Comparison of ENCODE assay signal across 8 mouse cellular contexts in the genomic region with DNA sequence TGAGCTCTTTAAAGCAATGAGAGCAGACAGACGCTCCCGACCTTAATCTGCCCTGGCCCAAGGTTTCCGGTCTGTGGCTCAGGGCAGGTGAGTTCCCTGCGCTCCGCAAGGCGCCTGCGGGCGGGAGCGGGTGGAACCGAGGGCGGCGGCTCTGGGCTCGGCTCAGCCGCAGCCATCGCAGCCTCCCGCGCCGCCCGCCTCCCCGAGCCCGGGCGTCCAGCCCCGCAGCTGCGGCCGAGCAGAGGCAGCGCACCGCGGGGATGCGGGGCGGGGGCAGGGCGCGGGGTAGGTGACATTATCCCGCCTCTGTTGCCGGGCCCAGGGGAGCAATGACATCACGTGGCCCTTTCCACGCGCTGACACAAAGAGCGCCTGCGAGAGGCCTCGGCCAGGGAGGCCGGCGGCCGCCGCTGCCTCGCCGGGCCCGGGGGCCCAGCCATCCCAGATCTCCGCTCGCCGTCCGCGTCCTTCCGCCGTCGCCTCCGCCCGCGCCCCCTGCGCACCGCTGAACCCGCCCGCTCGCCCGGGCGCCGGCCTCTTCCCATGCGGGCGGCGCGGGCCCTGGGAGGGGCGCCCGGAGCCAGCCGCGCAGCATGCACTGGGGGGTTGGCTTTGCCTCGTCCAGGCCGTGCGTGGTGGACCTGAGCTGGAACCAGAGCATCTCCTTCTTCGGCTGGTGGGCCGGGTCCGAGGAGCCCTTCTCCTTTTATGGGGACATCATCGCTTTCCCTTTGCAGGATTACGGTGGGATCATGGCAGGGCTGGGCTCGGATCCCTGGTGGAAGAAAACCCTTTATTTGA. TPM values are rescaled to one million over a fixed set of nuclear protein-coding genes. Genes with fewer than 3 reads are reported as not detected.
DNase-seq lines count a peak whose midpoint lies in the region; ATAC-seq and TF ChIP-seq lines count a peak whose summit lies in the region.

A gene (plus strand): TSS at position 359 of the 801 bp plus-strand sequence.

- peak within 1 kb of the TSS; percentile 67 to 82 for H3K4me3 ChIP-seq in ES-E14 (ENCODE audit: insufficient read depth in 1 of 2, low read depth in 1 of 2, low read length in 2 of 2, poor library complexity in 1 of 2, severe bottlenecking in 1 of 2)
- peak within 1 kb of the TSS; percentile 83 for H3K4me3 ChIP-seq in forebrain, embryonic 13.5 days
- peak within 1 kb of the TSS; percentile 85 for H3K4me3 ChIP-seq in heart, embryonic 16.5 days (ENCODE audit: low read length)
- peak within 1 kb of the TSS; percentile 56 for H3K4me3 ChIP-seq in liver, embryonic 13.5 days (replicated peaks)
- peak within 1 kb of the TSS; percentile 83 for H3K4me3 ChIP-seq in neural tube, embryonic 14.5 days (ENCODE audit: low read depth, low read length)

- under 1% methylated on average over 83 of the region's 83 CpGs for WGBS in forebrain, embryonic 13.5 days
- WGBS in heart, embryonic 16.5 days, result under 1% methylated on average over 60 of the region's 83 CpGs
- 2% methylated on average over 61 of the region's 83 CpGs for WGBS in liver, embryonic 13.5 days (ENCODE audit: insufficient replicate concordance)
- under 1% methylated on average over 76 of the region's 83 CpGs for WGBS in neural tube, embryonic 14.5 days

- ATAC-seq in cerebellum, adult (ENCODE audit: insufficient number of reproducible peaks, low FRiP score, low TSS enrichment), result peak; percentile 78
- peak; percentile 89 for ATAC-seq in forebrain, embryonic 13.5 days
- peak; percentile 83 for ATAC-seq in heart, embryonic 16.5 days (replicated peaks; ENCODE audit: extremely low read depth, insufficient read depth, low FRiP score)
- ATAC-seq in liver, embryonic 13.5 days (ENCODE audit: low read depth), result peak; percentile 36; the same call in 1 of the 2 replicates
- peak; percentile 91 for ATAC-seq in neural tube, embryonic 14.5 days (ENCODE audit: low read depth)

- H3K27me3 ChIP-seq in forebrain, embryonic 13.5 days, result no peaks in the 10 kb centered on the region
- H3K27me3 ChIP-seq in heart, embryonic 16.5 days (ENCODE audit: control insufficient read depth, insufficient read depth, low read length), result no peaks in the 10 kb centered on the region
- H3K27me3 ChIP-seq in liver, embryonic 13.5 days, result peaks cover 51% of the 10 kb centered on the region
- no peaks in the 10 kb centered on the region for H3K27me3 ChIP-seq in neural tube, embryonic 14.5 days (ENCODE audit: control insufficient read depth, insufficient read depth, low read length)

- H3K4me1 ChIP-seq in ES-E14 (ENCODE audit: control insufficient read depth in 2 of 2, insufficient read depth in 2 of 2, low read length in 2 of 2, poor library complexity in 1 of 2), result no peaks in the 10 kb centered on the region; a peak in 1 of 4 replicates
- peaks cover 23% of the 10 kb centered on the region for H3K4me1 ChIP-seq in forebrain, embryonic 13.5 days
- H3K4me1 ChIP-seq in heart, embryonic 16.5 days (ENCODE audit: control insufficient read depth, insufficient read depth, low read length), result peaks cover 2% of the 10 kb centered on the region; the same call in 1 of the 2 replicates
- no peaks in the 10 kb centered on the region; the same call in 1 of the 2 replicates for H3K4me1 ChIP-seq in liver, embryonic 13.5 days (replicated peaks)
- H3K4me1 ChIP-seq in neural tube, embryonic 14.5 days (ENCODE audit: control insufficient read depth, insufficient read depth, low read length), result peaks cover 20% of the 10 kb centered on the region

- DNase-seq in ES-E14 (ENCODE audit: low read depth, low spot score), result no peak
- DNase-seq in kidney, postnatal 14 days, result peak; percentile 41
- DNase-seq in liver, embryonic 13.5 days, result no peak
- peak; percentile 13 to 17 for DNase-seq in urinary bladder, postnatal 36 days (ENCODE audit: low spot score in 2 of 2)

- H3K9me3 ChIP-seq in ES-E14 (ENCODE audit: control insufficient read depth, insufficient read depth, low read depth, low read length), result no peaks in the 10 kb centered on the region
- no peaks in the 10 kb centered on the region for H3K9me3 ChIP-seq in forebrain, embryonic 13.5 days (replicated peaks)
- no peaks in the 10 kb centered on the region for H3K9me3 ChIP-seq in heart, embryonic 16.5 days (replicated peaks; ENCODE audit: control insufficient read depth, low read length)
- no peaks in the 10 kb centered on the region for H3K9me3 ChIP-seq in liver, embryonic 13.5 days (replicated peaks)
- no peaks in the 10 kb centered on the region for H3K9me3 ChIP-seq in neural tube, embryonic 14.5 days (ENCODE audit: control insufficient read depth, low read length)

- H3K27ac ChIP-seq in ES-E14 (ENCODE audit: insufficient read depth, low read depth, low read length, poor library complexity, severe bottlenecking), result no peak within 1 kb of the TSS
- H3K27ac ChIP-seq in forebrain, embryonic 13.5 days, result peak within 1 kb of the TSS; percentile 94
- peak within 1 kb of the TSS; percentile 1; the same call in 1 of the 2 replicates for H3K27ac ChIP-seq in heart, embryonic 16.5 days (ENCODE audit: low read length)
- H3K27ac ChIP-seq in liver, embryonic 13.5 days, result no peak within 1 kb of the TSS
- peak within 1 kb of the TSS; percentile 93 for H3K27ac ChIP-seq in neural tube, embryonic 14.5 days (ENCODE audit: low read depth, low read length)

- peak within 1 kb of the TSS; percentile 76 for H3K4me2 ChIP-seq in forebrain, embryonic 13.5 days
- H3K4me2 ChIP-seq in heart, embryonic 16.5 days (ENCODE audit: low read depth, low read length), result peak within 1 kb of the TSS; percentile 94
- H3K4me2 ChIP-seq in liver, embryonic 13.5 days, result peak within 1 kb of the TSS; percentile 74
- peak within 1 kb of the TSS; percentile 83 for H3K4me2 ChIP-seq in neural tube, embryonic 14.5 days (ENCODE audit: low read depth, low read length)

- in situ Hi-C loops in ES-E14 (cut with MboI; ENCODE audit: low sequenced_read_pairs in 2 of 2, unreplicated experiment in 2 of 2), result no loop called here

- H3K9ac ChIP-seq in ES-E14 (ENCODE audit: insufficient read depth, low read depth, low read length, poor library complexity, severe bottlenecking), result peak within 1 kb of the TSS; percentile 67
- peak within 1 kb of the TSS; percentile 99 for H3K9ac ChIP-seq in forebrain, embryonic 13.5 days
- H3K9ac ChIP-seq in heart, embryonic 16.5 days (ENCODE audit: low read length), result peak within 1 kb of the TSS; percentile 89
- peak within 1 kb of the TSS; percentile 45; the same call in 1 of the 2 replicates for H3K9ac ChIP-seq in liver, embryonic 13.5 days
- H3K9ac ChIP-seq in neural tube, embryonic 14.5 days (replicated peaks; ENCODE audit: low read depth, low read length), result peak within 1 kb of the TSS; percentile 99

- H3K36me3 ChIP-seq in ES-E14 (ENCODE audit: control insufficient read depth, insufficient read depth, low read length, poor library complexity, severe bottlenecking), result no peaks in the 10 kb centered on the region
- H3K36me3 ChIP-seq in forebrain, embryonic 13.5 days (ENCODE audit: poor library complexity, severe bottlenecking), result 0 out of 2 replicates have a peak, but pooled peaks cover 4% of the 10 kb centered on the region
- H3K36me3 ChIP-seq in heart, embryonic 16.5 days (ENCODE audit: control insufficient read depth, insufficient read depth), result no peaks in the 10 kb centered on the region
- H3K36me3 ChIP-seq in liver, embryonic 13.5 days, result no peaks in the 10 kb centered on the region
- no peaks in the 10 kb centered on the region; the same call in 1 of the 2 replicates for H3K36me3 ChIP-seq in neural tube, embryonic 14.5 days (ENCODE audit: control insufficient read depth, insufficient read depth, low read length)

TF ChIP-seq in ES-E14, 5 proteins besides CTCF, POLR2A, EP300 and RAD21:
- TF ChIP-seq ZC3H11A (IDR thresholded peaks at IDR 0.05; ENCODE audit: borderline replicate concordance, low read depth, low read length) (no peak), HCFC1 (IDR thresholded peaks at IDR 0.05; ENCODE audit: borderline replicate concordance, insufficient read depth, low read length) (no peak), CHD2 (IDR thresholded peaks at IDR 0.05; ENCODE audit: low read depth, low read length) (no peak)

RNA-seq across cellular contexts. Expression of the gene that starts here (rescaled TPM):
- total RNA-seq in ES-E14 (2012; rRNA removed), result 1.5 and 2.0 TPM in 2 replicates
- 14.5 and 15.2 TPM in 2 replicates for polyA plus RNA-seq in forebrain, embryonic 13.5 days (2015; fragmentation: Nextera tagmentation; extraction: Ambion mirVana)
- 1.3 and 1.6 TPM in 2 replicates for polyA plus RNA-seq in heart, embryonic 16.5 days (2015; fragmentation: Nextera tagmentation; extraction: Ambion mirVana)
- polyA plus RNA-seq in liver, embryonic 13.5 days (2015; fragmentation: Nextera tagmentation; extraction: Ambion mirVana), result 0.06 and 0.10 TPM in 2 replicates
- polyA plus RNA-seq in neural tube, embryonic 14.5 days (2014; fragmentation: Nextera tagmentation; extraction: Ambion mirVana), result 23.8 and 35.0 TPM in 2 replicates

Comparison
In these comparisons a context has a peak if more than half of its experiments do, and no peak if none do; other contexts are left out.
1. Peak in ATAC-seq, H3K4me3 ChIP-seq, H3K9ac ChIP-seq and H3K4me2 ChIP-seq in liver, embryonic 13.5 days; RNA of the gene not detected or under 1 TPM.
2. DNase-seq: peak in kidney, postnatal 14 days (single experiment) and urinary bladder, postnatal 36 days (2 of 2); none in ES-E14 (single experiment) and liver, embryonic 13.5 days (single experiment).
3. H3K27ac ChIP-seq: peak in forebrain, embryonic 13.5 days (single experiment), heart, embryonic 16.5 days (single experiment) and neural tube, embryonic 14.5 days (single experiment); none in ES-E14 (single experiment) and liver, embryonic 13.5 days (single experiment).
4. H3K9ac ChIP-seq: peak in every context shown above with its lines; median percentile 99 in forebrain, embryonic 13.5 days; 99 in neural tube, embryonic 14.5 days; 89 in heart, embryonic 16.5 days; 67 in ES-E14; 45 in liver, embryonic 13.5 days.
5. ATAC-seq: peak in every context shown above with its lines; median percentile 91 in neural tube, embryonic 14.5 days; 89 in forebrain, embryonic 13.5 days; 83 in heart, embryonic 16.5 days; 78 in cerebellum, adult; 36 in liver, embryonic 13.5 days.
6. Peak in every context shown above with its lines, with median percentiles within 50 percentile points of each other: H3K4me3 ChIP-seq and H3K4me2 ChIP-seq.